Mouse (Mus musculus) cerebellum, adult (tissue): ENCODE data around the gene Nampt.

Source experiments
- ATAC-seq: cut with Nextera tagmentation; 2 replicates; pipeline ENCODE4 v1.9.2; 2017; ENCODE audit warnings: mild to moderate bottlenecking, moderate library complexity, mixed read lengths; ENCODE audit not compliant: insufficient number of reproducible peaks, low FRiP score, low TSS enrichment

Nampt gene

DNA sequence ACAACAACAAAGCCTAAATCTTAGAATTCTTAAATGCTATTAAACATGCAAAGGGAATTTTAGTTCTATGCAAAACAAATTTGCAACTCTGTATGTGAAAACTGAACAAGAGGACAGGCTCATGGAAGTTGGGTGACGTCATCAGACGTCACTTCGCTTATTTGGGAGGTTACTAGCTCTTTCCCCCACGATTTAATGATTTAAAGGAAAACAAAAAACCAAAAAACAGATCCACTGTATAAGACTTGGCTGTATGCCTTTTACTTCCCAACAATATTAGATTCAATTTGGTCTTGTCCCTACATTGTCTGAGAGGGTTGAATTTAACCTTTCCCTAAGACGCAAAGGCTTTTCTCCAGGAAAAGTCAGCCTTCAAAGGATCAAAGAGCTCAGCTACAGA lies at the start of gene Nampt:
TSS of gene Nampt (plus strand) at position 130 of the 400 bp plus-strand sequence.
- ATAC-seq, result peak; percentile 0; the same call in 1 of the 2 replicates

DNA sequence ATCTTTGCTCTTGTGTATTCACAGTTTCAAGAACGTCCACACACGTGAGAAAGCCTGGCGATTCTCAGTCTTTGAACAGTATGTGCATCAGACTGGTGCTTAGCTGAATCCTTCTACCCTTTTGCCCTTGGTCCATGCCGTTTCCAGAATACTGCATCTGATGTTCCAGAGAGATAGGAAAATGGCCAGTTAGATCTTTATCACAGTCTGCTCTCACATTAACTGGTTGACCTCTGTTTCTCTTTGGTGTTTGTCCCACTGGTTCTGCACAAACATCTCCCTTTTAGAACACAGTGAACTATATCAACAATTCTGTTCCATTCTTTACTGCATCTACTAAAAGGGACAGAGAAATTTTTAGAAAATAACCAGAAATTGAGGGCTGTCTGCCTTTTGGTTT lies 48.6 kb upstream of the Nampt start:
- ATAC-seq, result no peak

DNA sequence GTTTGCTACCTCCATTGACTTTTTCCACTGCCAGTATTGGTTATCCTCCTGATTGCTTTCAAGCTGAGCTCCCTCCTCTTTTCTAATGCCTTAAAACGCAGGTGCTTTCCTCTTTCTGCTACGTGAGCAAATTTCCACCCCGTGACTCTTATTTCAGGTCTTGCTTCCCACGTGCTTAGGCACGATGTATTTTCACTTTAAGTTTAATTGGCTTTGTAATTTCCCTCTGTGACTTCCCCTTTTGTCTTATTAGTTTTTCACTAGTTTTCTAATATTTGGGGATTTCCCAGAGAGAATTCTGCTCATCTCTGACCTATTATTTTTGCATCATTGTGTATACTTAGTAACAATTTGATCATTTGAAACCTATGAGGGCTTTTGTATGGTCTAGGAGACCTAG lies 44.8 kb upstream of the Nampt start:
- no peak for ATAC-seq

GRCm38 (mm10) chr12:32789092-32789491 lies 30.3 kb upstream of the Nampt start:
- ATAC-seq, result no peak

DNA sequence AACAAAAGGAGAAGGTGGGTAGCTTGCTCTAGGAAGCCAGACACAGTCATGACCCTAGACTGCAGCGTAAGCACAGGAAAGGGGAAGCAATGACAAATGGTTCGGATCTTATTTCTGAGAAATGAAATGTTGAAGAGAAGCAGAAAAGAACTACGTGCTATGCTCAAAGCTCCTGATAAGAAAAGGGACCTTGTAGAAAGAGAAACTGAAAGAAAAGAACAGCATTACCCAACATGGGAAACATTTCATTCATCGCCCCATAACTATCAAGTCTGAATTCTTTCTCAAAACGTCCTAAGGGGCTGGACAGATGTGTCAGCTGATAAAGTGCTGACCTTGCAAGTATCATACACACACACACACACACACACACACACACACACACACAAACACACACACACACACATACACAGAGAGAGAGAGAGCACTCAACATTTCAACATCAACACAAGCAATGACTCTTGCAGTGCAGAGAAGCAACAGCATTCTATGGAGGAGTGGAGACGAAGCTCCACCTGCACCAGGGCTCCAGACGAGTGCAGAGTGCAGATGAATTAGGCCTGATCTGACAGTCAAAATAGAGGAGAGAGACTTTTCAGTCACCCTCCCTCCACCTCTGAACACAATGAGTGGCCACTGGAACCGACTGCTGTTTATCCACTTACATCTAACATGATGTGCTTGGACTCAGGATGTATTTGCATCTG lies 23.4 kb upstream of the Nampt start:
- ATAC-seq, result no peak

DNA sequence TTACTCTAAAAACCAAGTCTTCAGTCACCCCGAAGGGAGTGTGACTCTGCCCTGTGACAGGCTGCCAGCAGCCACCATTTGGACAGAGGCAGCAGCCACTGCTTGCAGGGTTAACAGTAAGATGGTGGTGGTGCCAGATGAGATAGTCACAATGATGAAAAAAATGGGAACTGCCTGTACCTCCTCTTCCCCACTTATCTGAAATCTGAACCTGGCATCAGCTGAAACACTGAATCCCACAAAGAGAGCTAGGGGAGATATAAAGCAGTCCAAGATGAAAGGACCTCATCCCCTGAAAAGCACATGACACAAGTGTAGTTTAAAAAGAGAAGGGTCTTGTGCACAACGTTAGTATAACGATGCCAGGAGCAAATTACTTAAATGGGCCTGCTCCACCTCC lies 21.9 kb upstream of the Nampt start:
- ATAC-seq, result no peak

DNA sequence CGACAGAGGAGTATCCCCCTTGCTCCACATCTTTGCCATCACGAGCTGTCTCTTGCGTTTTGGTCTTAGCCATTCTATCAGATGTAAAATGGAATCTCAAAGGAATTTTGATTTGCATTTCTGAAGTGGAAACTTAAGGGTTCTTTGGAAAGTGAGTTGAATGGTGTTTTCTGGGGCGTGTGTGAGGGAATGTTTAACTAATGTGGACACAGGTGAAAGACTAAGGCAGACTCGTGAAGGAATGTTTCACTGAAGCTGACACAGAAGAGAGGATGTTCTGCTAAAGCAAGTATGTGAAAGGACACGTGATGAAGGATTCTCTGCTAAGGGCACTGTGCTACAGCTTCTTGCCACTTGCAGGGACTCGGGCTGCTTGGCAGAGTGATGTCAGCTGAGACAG lies 18.3 kb upstream of the Nampt start:
- ATAC-seq, result no peak

DNA sequence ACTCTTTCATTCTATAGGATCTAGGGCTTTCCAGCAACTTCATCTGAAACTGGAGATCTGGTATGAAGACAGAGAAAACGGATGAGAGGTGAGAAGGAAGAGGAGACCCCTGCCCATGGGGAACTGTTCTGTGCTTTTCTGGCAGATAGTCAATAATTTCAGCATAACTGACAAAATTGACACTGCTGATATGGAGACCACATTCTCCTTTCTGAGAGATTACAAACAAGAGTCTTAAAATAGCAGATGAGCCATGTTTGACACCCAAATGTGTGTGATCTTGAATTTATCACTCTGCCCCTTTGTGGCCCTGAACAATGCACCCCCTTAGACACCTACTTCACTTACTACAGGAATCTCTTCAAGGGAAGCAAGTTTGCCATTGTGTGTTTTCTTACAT lies 13.8 kb upstream of the Nampt start:
- no peak for ATAC-seq

DNA sequence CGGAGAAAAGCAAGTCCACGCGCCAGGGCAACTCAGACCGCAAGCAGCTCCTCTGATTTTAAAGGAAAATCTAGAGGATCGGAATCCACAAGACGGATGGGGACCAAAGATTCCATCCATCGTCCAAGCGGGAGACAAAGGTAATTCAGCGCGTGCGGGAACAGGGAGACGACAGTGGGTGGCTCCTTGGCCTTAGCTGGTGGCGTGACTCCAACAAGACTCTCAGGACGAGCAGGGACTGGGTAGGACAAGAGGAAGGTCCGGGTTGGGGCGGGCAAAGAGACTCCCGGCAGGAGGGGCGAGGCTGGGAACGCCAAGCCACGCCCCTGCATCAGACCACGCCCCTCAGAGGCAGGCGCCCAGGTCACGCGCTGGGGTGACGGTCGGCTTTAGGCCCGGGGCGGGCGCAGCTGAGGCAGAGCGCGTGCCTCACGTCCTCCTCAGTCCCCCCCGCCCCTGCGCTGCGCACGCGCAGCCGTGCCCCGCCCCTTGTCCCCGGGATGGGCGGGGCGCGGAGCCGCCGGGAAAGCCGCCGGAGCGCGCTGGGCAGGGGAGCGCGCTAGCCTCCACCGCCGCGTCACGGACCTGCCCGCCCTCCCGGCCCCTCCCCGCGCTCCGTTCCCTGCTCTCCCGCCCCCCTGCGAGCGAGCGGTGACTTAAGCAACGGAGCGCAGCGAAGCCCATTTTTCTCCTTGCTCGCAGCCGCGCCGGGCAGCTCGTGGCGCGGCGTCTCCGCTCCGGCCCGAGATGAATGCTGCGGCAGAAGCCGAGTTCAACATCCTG lies 669 bp downstream of the Nampt start:
- ATAC-seq, result peak; percentile 92

- peak; percentile 49 for ATAC-seq
These were observed 1.6 kb downstream of the Nampt start for GRCm38 (mm10) chr12:32820688-32821503.

- ATAC-seq, result no peak
These were observed 2.2 kb downstream of the Nampt start for GRCm38 (mm10) chr12:32821504-32822011.

DNA sequence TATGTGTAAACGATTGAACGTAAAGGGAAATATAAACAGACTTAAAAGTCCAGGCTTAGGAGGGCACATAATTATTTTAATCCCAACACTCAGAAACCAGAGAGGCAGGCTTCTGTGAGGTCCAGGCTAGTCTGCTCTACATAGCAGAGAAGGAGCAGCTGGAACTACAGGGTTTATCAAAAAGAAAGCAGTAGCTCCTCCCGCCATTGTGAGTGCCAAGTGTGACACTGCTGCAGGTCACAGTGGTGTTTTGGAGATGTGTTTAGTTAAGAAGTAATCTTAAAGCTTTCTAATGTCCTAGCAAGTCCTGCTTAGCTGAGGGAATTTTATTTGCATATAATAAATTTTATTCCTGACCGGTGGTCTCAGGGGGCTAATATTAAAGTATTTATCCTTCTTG lies 2.7 kb downstream of the Nampt start:
- no peak for ATAC-seq

GRCm38 (mm10) chr12:32824586-32824985 lies 5.2 kb downstream of the Nampt start:
- no peak for ATAC-seq

GRCm38 (mm10) chr12:32826971-32827370 lies 7.6 kb downstream of the Nampt start:
- no peak for ATAC-seq

- peak; percentile 51 for ATAC-seq
These were observed 8.9 kb downstream of the Nampt start for GRCm38 (mm10) chr12:32828137-32828760.

DNA sequence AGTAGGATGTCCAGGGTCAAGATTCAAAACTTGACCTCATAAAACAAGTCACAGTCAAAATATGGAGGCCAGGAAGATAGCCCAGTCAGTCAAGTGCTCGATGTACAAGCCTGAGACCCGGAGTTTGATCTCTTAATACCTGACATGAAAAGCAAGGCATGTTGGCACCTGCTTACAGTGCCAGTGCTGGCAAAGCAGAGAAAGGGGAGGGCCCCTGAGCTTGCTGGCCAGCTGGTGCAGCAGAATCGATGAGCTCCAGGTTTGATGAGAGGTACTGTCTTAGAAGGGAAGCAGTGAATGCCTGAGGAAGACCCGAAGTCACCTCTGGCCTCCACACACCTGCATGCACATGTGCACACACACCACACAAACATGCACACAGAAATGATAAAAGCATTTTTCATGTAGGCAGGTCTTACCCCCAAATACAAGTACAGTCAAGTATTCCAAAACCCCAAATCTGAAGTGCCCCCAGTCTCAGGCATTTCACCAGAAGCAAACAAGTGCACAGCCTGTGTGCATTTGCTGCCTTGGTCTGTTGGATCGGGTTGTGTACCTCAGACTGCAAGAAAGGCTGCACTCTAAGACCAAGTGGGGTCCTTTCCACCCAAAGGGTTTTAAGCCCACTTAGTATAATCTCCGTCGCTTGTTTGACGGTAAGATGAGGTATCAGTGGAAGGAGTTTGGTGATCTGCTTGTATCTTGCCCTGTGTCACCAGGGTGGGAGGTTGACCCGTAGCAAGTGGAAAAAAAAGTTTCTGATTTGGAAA lies 10.2 kb downstream of the Nampt start:
- peak; percentile 70 for ATAC-seq

GRCm38 (mm10) chr12:32832076-32832475 lies 12.7 kb downstream of the Nampt start:
- ATAC-seq, result no peak

GRCm38 (mm10) chr12:32834781-32835180 lies 15.4 kb downstream of the Nampt start:
- no peak for ATAC-seq

DNA sequence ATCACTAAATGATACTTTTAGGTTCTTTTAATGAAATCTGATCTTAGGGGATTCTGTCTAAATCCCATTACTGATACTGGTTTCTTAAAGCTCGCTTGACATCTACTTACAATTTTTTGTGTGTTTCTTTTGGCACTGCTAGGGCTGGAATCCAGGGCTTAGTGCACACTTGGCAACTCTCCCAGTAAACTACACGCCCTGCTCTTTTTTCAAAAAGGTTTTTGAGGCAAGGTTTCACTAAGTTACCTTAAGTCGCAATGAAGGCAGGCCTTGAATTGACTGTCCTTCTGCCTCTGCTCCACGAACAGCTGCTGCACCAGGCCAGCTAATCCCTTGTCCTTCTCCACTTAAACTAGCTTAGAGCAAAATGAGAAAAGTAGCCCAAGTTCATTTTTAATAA lies 15.9 kb downstream of the Nampt start:
- no peak for ATAC-seq

GRCm38 (mm10) chr12:32838406-32838805 lies 19.1 kb downstream of the Nampt start:
- ATAC-seq, result peak; percentile 45; the same call in 1 of the 2 replicates
